Mouse (Mus musculus): Measurements from ENCODE around the gene Tfb1m. TPM values are rescaled to one million over a fixed set of nuclear protein-coding genes. Genes with fewer than 3 reads are reported as not detected.

Tfb1m gene
- total RNA-seq (2021) = 1 to 10 TPM; 7.3 to 8.3 TPM
- long read RNA-seq, experiment 1, partial matches to known transcripts = 0 of 3 reads
- long read RNA-seq, experiment 1, other reads (novel, unspliced or antisense) = 0 of 3 reads
- long read RNA-seq, experiment 2, partial matches to known transcripts = 0 of 2 reads
- long read RNA-seq, experiment 2, other reads (novel, unspliced or antisense) = 0 of 2 reads

- DNase-seq = peak; percentile 94 to 97
- intact Hi-C loops (cut with DNase I) = no loop called here
These were observed at the start of gene Tfb1m for GRCm38 (mm10) chr17:3557331-3558311. Gene Tfb1m (minus strand): TSS chr17:3557781.

DNA sequence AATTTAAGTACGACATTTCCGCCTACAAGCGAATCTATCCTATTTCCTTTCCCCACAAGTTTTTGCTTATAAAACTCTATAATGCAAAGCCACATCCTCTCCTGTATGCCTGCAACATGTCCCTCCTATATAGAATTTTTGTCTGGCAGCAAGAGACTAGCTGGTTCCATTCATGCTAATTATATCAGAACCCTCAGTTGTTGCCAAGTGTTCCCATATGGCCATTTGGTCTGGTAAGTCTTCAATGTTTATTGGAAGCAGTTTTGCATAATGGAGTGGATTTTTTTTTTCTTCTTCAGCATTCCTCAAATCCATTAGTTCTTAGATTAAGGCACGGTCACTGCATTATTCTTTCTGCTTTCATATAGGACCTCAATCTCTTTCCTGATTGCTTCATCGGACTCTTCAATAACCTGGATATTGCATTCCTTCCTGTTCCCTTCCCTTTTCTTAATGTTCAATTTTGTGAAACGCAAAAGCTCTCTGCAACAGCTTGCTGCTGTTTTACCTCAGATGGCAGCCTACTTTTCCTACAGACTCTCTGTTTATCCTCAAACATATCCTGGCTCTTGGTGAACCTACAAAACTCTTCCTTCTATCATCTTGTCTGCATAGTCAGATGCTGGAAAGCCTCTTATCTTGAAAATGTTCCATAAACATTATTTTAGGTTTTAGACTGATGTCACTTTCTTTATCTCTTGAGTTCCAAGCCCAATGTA lies 45.5 kb upstream of the Tfb1m start:
- no peak for DNase-seq
- intact Hi-C loops (cut with DNase I) = no loop called here

DNA sequence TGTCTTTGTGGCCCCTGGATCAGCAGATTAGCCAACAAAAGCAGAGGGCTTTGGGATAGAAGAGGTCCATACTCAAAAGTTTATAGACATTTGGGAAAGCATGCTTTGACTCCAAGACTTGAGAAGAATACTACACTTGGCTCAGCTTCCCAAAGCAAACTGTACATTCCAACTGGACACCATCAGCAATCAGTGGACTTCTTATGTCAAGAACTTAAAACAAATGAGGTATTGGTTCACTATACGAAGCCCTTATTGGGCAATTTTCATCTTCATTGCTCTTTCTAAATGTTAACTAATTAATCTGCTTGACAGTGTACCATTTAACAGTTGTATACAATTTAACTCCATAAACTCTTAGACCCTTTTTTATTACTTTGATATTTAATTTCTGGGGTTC lies 40.8 kb upstream of the Tfb1m start:
- DNase-seq = no peak
- intact Hi-C loops (cut with DNase I) = no loop called here

GRCm38 (mm10) chr17:3597866-3598265 lies 40.3 kb upstream of the Tfb1m start:
- no peak for DNase-seq
- intact Hi-C loops (cut with DNase I) = no loop called here

DNA sequence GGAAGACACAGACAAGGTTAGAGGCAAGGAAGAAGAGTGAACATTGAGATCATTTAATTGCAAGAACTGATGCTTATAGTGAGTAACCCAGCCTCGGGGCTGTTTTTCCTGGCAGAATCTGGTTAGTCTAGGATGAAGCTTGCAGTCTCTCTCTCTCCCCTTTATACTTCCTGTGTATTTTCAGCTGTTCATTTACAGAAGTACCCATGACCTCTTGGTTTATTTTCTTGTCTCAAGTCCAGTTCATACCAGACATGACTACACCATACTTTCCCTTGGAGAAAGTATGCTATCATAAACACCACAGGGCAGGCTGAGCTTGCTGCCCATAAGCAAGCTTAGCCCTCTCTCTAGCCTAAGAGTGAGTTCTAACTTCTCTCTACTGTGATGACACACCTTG lies 39.5 kb upstream of the Tfb1m start:
- intact Hi-C loops (cut with DNase I) = no loop called here
- no peak for DNase-seq

GRCm38 (mm10) chr17:3570876-3571275 lies 13.3 kb upstream of the Tfb1m start:
- intact Hi-C loops (cut with DNase I) = loop anchor here (1.0 to 10.0 kb wide), 3 partner anchors 222 to 1831 kb away; no protein-coding TSS in a partner anchor
- peak; percentile 75 to 85 for DNase-seq

- intact Hi-C loops (cut with DNase I) = no loop called here
- no peak for DNase-seq
These were observed 4.8 kb upstream of the Tfb1m start for GRCm38 (mm10) chr17:3562405-3562804.

DNA sequence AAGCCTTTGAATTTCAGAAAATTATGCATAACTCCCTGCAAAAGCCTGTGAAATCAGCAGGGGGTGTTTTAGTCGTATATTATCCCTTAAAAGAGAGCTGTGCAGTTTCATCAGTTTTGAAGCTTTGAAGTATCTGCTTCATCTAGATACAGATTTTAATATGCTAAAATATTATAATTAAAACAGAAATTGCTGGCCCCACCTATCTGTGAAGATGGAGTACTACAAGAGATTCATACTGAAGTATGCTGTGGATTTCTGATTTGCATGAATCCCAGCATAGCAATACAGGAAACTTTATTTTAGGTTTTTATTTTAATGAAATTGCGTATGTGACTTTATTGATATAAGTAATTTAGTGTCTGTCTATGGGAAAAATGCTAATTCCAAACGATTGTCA lies 3.0 kb upstream of the Tfb1m start:
- DNase-seq = no peak
- intact Hi-C loops (cut with DNase I) = no loop called here

DNA sequence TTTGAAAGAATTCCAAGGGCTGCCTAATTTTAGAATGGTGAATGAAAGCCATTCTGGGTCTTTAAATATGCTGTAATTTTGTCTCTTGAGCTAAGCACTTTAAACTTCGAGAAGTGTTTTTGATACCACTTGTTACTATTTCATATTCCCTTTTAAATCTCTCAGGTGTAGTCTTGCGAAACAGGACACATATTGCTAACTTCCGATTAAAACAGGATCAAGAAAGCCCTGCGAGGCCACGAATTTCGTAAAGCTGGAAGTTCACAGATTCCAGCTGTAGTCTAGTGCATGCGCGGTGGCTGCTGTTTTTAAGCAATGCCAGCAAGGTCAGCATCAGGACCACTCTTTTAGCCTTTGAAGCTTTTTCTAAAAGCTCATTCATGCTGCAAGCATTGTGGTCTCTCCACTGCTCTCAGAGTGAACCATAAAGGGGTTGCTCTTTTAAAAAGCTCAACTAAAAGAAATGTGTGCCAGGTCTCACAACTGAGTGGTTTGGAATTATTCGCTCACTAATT lies 832 bp upstream of the Tfb1m start:
- peak in 1 of 2 experiments; percentile 3 for DNase-seq
- intact Hi-C loops (cut with DNase I) = no loop called here

DNA sequence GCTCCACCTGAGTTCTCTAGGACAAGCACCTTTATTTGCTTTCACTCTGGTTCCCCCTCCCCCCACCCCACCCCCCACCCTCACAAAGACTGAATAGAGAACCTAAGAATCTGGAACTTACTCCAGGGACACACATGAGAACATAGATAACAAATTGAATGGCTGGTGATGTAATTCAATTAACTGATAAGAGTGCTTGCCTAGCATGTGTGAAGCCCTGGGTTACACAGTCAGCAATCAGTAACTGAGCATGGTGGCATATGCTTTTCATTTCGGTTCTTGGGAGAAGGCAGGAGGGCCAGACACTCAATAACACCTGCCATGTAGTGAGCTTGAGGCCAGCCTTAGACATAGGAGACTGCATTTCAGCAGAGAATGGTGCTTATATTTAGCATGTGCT lies 1.3 kb downstream of the Tfb1m start:
- no peak for DNase-seq
- intact Hi-C loops (cut with DNase I) = no loop called here

DNA sequence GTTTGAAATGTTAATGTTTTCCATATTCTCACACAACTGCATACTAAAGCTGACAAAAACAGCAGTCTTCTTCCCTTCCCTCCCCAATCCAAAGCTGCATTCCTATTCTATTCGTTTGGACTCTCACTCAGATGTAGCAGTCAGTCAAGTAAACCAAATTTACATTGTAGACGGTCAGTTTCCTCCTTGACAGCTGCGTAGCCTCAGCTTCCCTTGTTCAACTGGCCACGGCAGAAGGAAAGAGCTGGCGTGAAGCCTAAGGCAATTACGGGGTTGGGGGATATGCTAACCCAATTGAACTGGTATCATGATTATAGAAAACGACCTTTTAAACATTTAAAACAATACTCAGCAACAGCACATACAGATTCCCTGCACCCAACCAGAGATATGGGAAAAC lies 9.9 kb downstream of the Tfb1m start:
- intact Hi-C loops (cut with DNase I) = no loop called here
- DNase-seq = no peak

GRCm38 (mm10) chr17:3541033-3541432 lies 16.5 kb downstream of the Tfb1m start:
- DNase-seq = no peak
- intact Hi-C loops (cut with DNase I) = no loop called here

DNA sequence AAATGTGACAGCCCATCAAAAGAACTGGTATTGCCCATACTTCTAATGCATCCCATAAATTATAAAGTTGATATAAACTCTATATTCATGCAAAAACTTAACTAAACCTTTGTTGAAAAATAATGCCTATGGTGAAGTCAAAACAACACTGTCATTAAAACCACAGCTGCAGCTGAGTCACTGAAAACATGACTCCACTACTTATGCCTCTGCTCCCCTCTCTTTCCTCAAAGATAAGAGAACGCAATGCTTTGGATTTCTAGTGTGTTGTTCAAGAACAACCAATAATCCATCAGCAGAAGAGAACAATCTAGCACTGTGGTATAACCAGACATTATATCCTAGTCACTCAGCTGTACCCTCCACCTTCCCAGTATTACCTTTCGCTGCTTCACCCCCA lies 17.3 kb downstream of the Tfb1m start:
- no peak for DNase-seq
- intact Hi-C loops (cut with DNase I) = no loop called here

DNA sequence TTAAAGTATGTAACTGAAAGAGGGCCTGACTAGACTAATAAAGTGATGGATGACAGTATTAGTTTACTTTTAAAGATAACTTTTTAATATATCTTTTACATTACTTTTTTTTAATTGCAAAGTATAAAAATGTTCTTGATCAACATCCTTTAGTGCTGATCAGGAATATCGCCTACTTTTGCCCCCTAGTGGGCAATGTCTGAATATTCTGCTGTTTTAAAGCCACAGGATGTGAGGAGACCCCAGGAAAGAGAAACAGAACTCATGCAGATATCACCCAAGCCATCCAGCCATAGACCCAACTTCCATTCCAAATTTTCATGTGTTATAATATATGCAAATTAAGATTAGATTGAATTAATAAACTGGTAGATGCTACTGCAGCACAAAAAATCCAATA lies 24.2 kb downstream of the Tfb1m start:
- DNase-seq = peak in 1 of 2 experiments; percentile 14
- intact Hi-C loops (cut with DNase I) = no loop called here

- intact Hi-C loops (cut with DNase I) = no loop called here
These were observed 25.3 kb downstream of the Tfb1m start, which contains the start of gene Cldn20 for GRCm38 (mm10) chr17:3532254-3532653. Gene Cldn20 (plus strand): TSS chr17:3532554.

DNA sequence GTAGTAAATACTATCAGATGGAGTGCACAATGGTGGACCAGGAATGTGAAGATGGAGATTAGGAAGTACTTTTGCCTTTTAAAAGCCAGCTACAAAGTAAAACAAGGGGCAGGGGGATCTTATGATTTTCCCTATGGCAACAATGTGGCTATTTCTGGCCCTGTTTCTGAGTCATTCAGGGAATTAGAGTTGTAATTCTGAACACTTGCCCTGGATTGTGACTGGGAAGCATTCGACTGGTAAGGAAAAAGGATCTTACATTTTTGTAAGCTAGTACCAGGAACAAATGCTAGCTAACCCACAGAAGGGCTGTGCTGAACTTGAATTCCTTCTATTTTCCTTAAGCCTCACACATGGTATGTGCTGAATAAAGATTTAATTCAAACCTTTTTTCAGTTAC lies 25.9 kb downstream of the Tfb1m start:
- intact Hi-C loops (cut with DNase I) = no loop called here
- DNase-seq = no peak

More at GRCm38 (mm10) chr17:3532254-3532653, 25.3 kb downstream of the Tfb1m start, which contains the start of gene Cldn20:
- no peak for DNase-seq

DNA sequence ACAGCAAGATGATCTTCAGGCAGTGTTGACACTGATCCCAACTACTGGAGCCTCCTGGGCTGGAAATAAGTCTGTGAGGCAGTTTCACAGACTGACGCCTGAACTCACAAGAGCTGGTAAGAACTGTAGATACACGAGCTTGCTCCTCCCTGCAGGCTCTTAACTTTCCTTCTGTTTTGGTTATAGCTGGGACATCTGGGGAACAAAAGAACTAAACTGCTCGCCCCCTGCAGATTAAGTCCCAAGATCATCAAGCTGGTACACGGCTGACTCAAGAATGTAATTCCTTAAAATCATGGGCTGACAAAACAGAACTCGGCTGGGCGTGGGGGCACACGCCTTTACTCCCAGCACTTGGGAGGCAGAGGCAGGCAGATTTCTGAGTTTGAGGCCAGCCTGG lies 27.0 kb downstream of the Tfb1m start:
- DNase-seq = no peak
- intact Hi-C loops (cut with DNase I) = no loop called here

DNA sequence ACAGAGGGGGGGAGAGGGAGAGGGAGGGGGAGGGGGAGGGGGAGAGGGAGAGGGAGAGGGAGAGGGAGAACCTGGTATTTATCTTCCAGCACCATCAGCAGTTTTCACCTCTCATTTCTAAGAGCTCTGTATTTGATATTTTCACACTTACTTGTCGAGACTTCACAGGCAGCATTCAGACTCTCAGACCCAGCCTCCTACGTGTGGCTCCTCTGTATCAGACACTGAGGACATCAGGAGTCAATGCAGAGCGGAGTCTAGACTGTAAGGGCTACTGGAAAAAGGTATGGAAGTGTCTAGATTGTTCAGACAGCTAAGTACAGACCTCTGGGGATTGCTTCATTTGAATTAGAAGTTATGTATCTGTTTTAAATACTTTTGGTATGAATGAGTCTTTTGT lies 28.1 kb downstream of the Tfb1m start:
- DNase-seq = no peak
- intact Hi-C loops (cut with DNase I) = no loop called here

GRCm38 (mm10) chr17:3527841-3528471 lies 29.6 kb downstream of the Tfb1m start:
- intact Hi-C loops (cut with DNase I) = no loop called here
- peak in 1 of 2 experiments; percentile 3 for DNase-seq

DNA sequence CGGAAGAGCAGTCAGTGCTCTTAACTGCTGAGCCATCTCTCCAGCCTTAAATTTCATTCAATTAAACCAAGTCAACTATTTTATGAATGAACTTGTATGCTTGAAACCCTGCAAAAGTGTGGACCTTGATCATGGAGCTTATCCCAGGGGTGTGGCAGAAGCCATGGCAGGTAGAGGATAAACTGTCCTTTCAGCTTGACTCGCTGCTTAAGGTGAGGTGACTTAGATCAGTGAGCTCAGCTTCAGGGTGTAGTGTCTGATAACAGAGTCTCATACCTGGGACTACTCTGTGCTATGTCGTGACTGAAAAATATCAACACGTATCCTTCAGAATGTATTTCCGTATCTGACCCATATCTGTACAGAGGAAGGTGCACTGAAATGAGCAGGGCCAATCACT lies 37.2 kb downstream of the Tfb1m start:
- DNase-seq = no peak
- intact Hi-C loops (cut with DNase I) = no loop called here

Measured in heart, postnatal 14 days (tissue).